Mouse (Mus musculus) lung, adult 2 months (tissue): ENCODE results near the gene Coq4. TPM values are rescaled to one million over a fixed set of nuclear protein-coding genes. Genes with fewer than 3 reads are reported as not detected.
A peak's percentile ranks its signal among the peaks of the same experiment; 100 is the strongest.

Source experiments
- DNase-seq: peaks from one replicate; pipeline ENCODE4 v3.0.0; 2022
- H3K4me1 ChIP-seq: fragments of 200-500 bp; 2 replicates; pipeline ENCODE4 v1.6.1; 2011; ENCODE audit warnings: low read length; ENCODE audit not compliant: control insufficient read depth, insufficient read depth
- H3K4me3 ChIP-seq: fragments of 200-500 bp; replicated peaks from 2 replicates; pipeline ENCODE3; 2011; ENCODE audit warnings: low read depth, mild to moderate bottlenecking, control low read depth, low read length; ENCODE audit errors: extremely low read depth
- CTCF ChIP-seq: fragments of 200-500 bp; IDR thresholded peaks from 2 replicates; pipeline ENCODE4 v1.5.1; 2011; ENCODE audit warnings: mild to moderate bottlenecking, low read length, control low read depth; ENCODE audit not compliant: insufficient read depth
- POLR2A ChIP-seq: fragments of 200-500 bp; IDR thresholded peaks from 2 replicates; pipeline ENCODE4 v1.6.1; 2011; ENCODE audit warnings: low read depth, mild to moderate bottlenecking, control low read depth, low read length, borderline replicate concordance; ENCODE audit errors: extremely low read depth
- WGBS: fragments of 180-500 bp; shearing (Covaris S2); methylation state at CpG from one replicate; pipeline ENCODE4 v1.1.7; 2018; 5-methylcytosine and 5-hydroxymethylcytosine counted together
- polyA plus RNA-seq: library from polyadenylated mRNA; depleted of rRNA; stranded (reverse); fragments of >200 nt; gene quantifications from 2 replicates; pipeline ENCODE4 v1.2.3, GENCODE M21; 2012; rRNA removed

Coq4 gene
- polyA plus RNA-seq, result 40.6 and 44.8 TPM in 2 replicates

- 2% methylated on average over 31 of the region's 31 CpGs for WGBS
- peak; percentile 86 for DNase-seq
- peak within 1 kb of the TSS; percentile 100 for H3K4me3 ChIP-seq
- TF ChIP-seq POLR2A (peak; percentile 72; the same call in 1 of the 2 replicates), CTCF (no peak)
- H3K4me1 ChIP-seq, result peaks cover 11% of the 10 kb centered on the region
Measured at GRCm38 (mm10) chr2:29787104-29787917, at the start of gene Coq4. Gene Coq4, plus strand, starts transcription at chr2:29787493.

GRCm38 (mm10) chr2:29738799-29739198, 48.5 kb upstream of the Coq4 start:
- WGBS, result 46% methylated on average over 4 of the region's 4 CpGs
- TF ChIP-seq POLR2A (no peak), CTCF (no peak)
- DNase-seq, result no peak
- no peak overlapping the region for H3K4me3 ChIP-seq
- no peaks in the 10 kb centered on the region for H3K4me1 ChIP-seq

GRCm38 (mm10) chr2:29739368-29739767, 47.9 kb upstream of the Coq4 start:
- TF ChIP-seq POLR2A (no peak), CTCF (no peak)
- H3K4me3 ChIP-seq, result no peak overlapping the region
- H3K4me1 ChIP-seq, result no peaks in the 10 kb centered on the region
- no peak for DNase-seq
- WGBS, result 53% methylated on average over 5 of the region's 5 CpGs

GRCm38 (mm10) chr2:29741207-29741606, 46.1 kb upstream of the Coq4 start:
- H3K4me3 ChIP-seq, result no peak overlapping the region
- WGBS, result 92% methylated on average over 6 of the region's 6 CpGs
- no peak for DNase-seq
- TF ChIP-seq POLR2A (no peak), CTCF (no peak)
- H3K4me1 ChIP-seq, result no peaks in the 10 kb centered on the region

GRCm38 (mm10) chr2:29744256-29744655, 43.0 kb upstream of the Coq4 start:
- H3K4me1 ChIP-seq, result no peaks in the 10 kb centered on the region
- no peak for TF ChIP-seq CTCF
- TF ChIP-seq POLR2A, result no peak
- H3K4me3 ChIP-seq, result no peak overlapping the region
- no peak for DNase-seq
- WGBS, result 65% methylated on average over 6 of the region's 6 CpGs

- no peak for TF ChIP-seq CTCF
- TF ChIP-seq POLR2A, result no peak
- H3K4me3 ChIP-seq, result no peak overlapping the region
- 9% methylated on average over 49 of the region's 50 CpGs for WGBS
- H3K4me1 ChIP-seq, result no peaks in the 10 kb centered on the region
- no peak for DNase-seq
Measured at GRCm38 (mm10) chr2:29747188-29747782, 40.0 kb upstream of the Coq4 start.

GRCm38 (mm10) chr2:29747852-29748251, 39.4 kb upstream of the Coq4 start:
- TF ChIP-seq POLR2A (no peak), CTCF (0 out of 2 replicates have a peak, but pooled peaks have one; percentile 15)
- Histone ChIP-seq H3K4me1 (no peaks in the 10 kb centered on the region), H3K4me3 (no peak overlapping the region)
- WGBS, result 71% methylated on average over 5 of the region's 5 CpGs
- DNase-seq, result no peak

- WGBS, result 82% methylated on average over 4 of the region's 4 CpGs
Measured at GRCm38 (mm10) chr2:29748499-29748898, 38.8 kb upstream of the Coq4 start.

GRCm38 (mm10) chr2:29751497-29751896, 35.8 kb upstream of the Coq4 start, which contains the start of gene Gm13420:
Gene Gm13420, minus strand, starts transcription at chr2:29751685.
- TF ChIP-seq CTCF (no peak), POLR2A (no peak)
- Histone ChIP-seq H3K4me3 (no peak within 1 kb of the TSS), H3K4me1 (no peaks in the 10 kb centered on the region)
- WGBS, result 6% methylated on average over 28 of the region's 28 CpGs
- peak; percentile 20 for DNase-seq

More at GRCm38 (mm10) chr2:29748499-29748898, 38.8 kb upstream of the Coq4 start:
- no peak for DNase-seq
- no peaks in the 10 kb centered on the region for H3K4me1 ChIP-seq
- TF ChIP-seq CTCF (no peak), POLR2A (no peak)
- no peak overlapping the region for H3K4me3 ChIP-seq

- TF ChIP-seq CTCF (no peak), POLR2A (no peak)
- H3K4me1 ChIP-seq, result no peaks in the 10 kb centered on the region
- no peak for DNase-seq
- no peak overlapping the region for H3K4me3 ChIP-seq
- 85% methylated on average over 5 of the region's 5 CpGs for WGBS
Measured at GRCm38 (mm10) chr2:29752397-29752796, 34.9 kb upstream of the Coq4 start.
